Comparison of ENCODE assay signal across 7 mouse cellular contexts in genomic region chr8:9390229-9390628, GRCm38 (mm10).
A peak's percentile ranks its signal among the peaks of the same experiment; 100 is the strongest.
DNase-seq lines count a peak whose midpoint lies in the region; ATAC-seq lines count a peak whose summit lies in the region.
"Not testable (repeated sequence)": the region's sequence is repeated elsewhere in the genome, so short reads cannot be mapped to it uniquely, and the experiment has no call there.

No protein-coding gene starts in this region.

- not testable (repeated sequence) for H3K4me3 ChIP-seq in embryonic facial prominence, embryonic 11.5 days (ENCODE audit: low read depth, low read length); embryonic facial prominence, embryonic 13.5 days; limb, embryonic 11.5 days (ENCODE audit: low read depth, low read length); lung, embryonic 15.5 days; midbrain, embryonic 13.5 days (replicated peaks); neural tube, embryonic 15.5 days (replicated peaks)

- H3K27me3 ChIP-seq in embryonic facial prominence, embryonic 11.5 days (ENCODE audit: control insufficient read depth, insufficient read depth, low read length); embryonic facial prominence, embryonic 13.5 days; limb, embryonic 11.5 days (ENCODE audit: control insufficient read depth, insufficient read depth, low read length); lung, embryonic 15.5 days; midbrain, embryonic 13.5 days; neural tube, embryonic 15.5 days (replicated peaks): not testable (repeated sequence)

- not testable (repeated sequence) for H3K9ac ChIP-seq in embryonic facial prominence, embryonic 11.5 days (replicated peaks; ENCODE audit: low read length); embryonic facial prominence, embryonic 13.5 days; limb, embryonic 11.5 days (ENCODE audit: low read length); lung, embryonic 15.5 days; midbrain, embryonic 13.5 days (replicated peaks); neural tube, embryonic 15.5 days (replicated peaks)

- not testable (repeated sequence) for H3K4me1 ChIP-seq in embryonic facial prominence, embryonic 11.5 days (ENCODE audit: control insufficient read depth, insufficient read depth, low read length); embryonic facial prominence, embryonic 13.5 days; limb, embryonic 11.5 days (ENCODE audit: control insufficient read depth, insufficient read depth, low read length); lung, embryonic 15.5 days; midbrain, embryonic 13.5 days (replicated peaks); neural tube, embryonic 15.5 days

- not testable (repeated sequence) for H3K36me3 ChIP-seq in embryonic facial prominence, embryonic 11.5 days (replicated peaks; ENCODE audit: control insufficient read depth, insufficient read depth, low read depth, low read length); embryonic facial prominence, embryonic 13.5 days; limb, embryonic 11.5 days (ENCODE audit: control insufficient read depth, insufficient read depth, low read length); lung, embryonic 15.5 days; midbrain, embryonic 13.5 days; neural tube, embryonic 15.5 days

- 90% methylated on average over 2 of the region's 2 CpGs for WGBS in embryonic facial prominence, embryonic 11.5 days
- WGBS in embryonic facial prominence, embryonic 13.5 days: 93% methylated on average over 2 of the region's 2 CpGs
- WGBS in limb, embryonic 11.5 days: 90% methylated on average over 2 of the region's 2 CpGs
- WGBS in lung, embryonic 15.5 days: 71% methylated on average over 2 of the region's 2 CpGs
- 90% methylated on average over 2 of the region's 2 CpGs for WGBS in midbrain, embryonic 13.5 days
- WGBS in neural tube, embryonic 15.5 days: 91% methylated on average over 2 of the region's 2 CpGs

- not testable (repeated sequence) for H3K9me3 ChIP-seq in embryonic facial prominence, embryonic 11.5 days (replicated peaks; ENCODE audit: control insufficient read depth, low read length); embryonic facial prominence, embryonic 13.5 days; limb, embryonic 11.5 days (ENCODE audit: control insufficient read depth, low read length); lung, embryonic 15.5 days; midbrain, embryonic 13.5 days; neural tube, embryonic 15.5 days (replicated peaks)

- 0 out of 2 replicates have a peak, but pooled peaks have one; percentile 44 for ATAC-seq in embryonic facial prominence, embryonic 11.5 days (replicated peaks; ENCODE audit: insufficient number of reproducible peaks, low FRiP score, low TSS enrichment, low read depth)
- ATAC-seq in embryonic facial prominence, embryonic 13.5 days (ENCODE audit: insufficient number of reproducible peaks, insufficient read depth, low FRiP score, low TSS enrichment, low read depth): peak; percentile 52
- not testable (repeated sequence) for ATAC-seq in limb, embryonic 11.5 days (ENCODE audit: insufficient number of reproducible peaks, low FRiP score, low TSS enrichment, low read depth)
- 0 out of 2 replicates have a peak, but pooled peaks have one; percentile 35 for ATAC-seq in lung, embryonic 15.5 days (ENCODE audit: borderline replicate concordance, extremely low read depth, low FRiP score, low TSS enrichment)
- peak; percentile 60 for ATAC-seq in midbrain, embryonic 13.5 days
- peak; percentile 35; the same call in 1 of the 2 replicates for ATAC-seq in monocyte, adult 5-6 weeks (replicated peaks; ENCODE audit: insufficient number of reproducible peaks, low FRiP score, low TSS enrichment, poor library complexity, severe bottlenecking)
- 0 out of 2 replicates have a peak, but pooled peaks have one; percentile 55 for ATAC-seq in neural tube, embryonic 15.5 days (ENCODE audit: low FRiP score)

- not testable (repeated sequence) for DNase-seq in embryonic facial prominence, embryonic 11.5 days (ENCODE audit: low spot score)
- DNase-seq in limb, embryonic 11.5 days (ENCODE audit: low spot score): peak; percentile 9

- not testable (repeated sequence) for H3K4me2 ChIP-seq in embryonic facial prominence, embryonic 11.5 days (ENCODE audit: low read depth, low read length); embryonic facial prominence, embryonic 13.5 days; limb, embryonic 11.5 days (ENCODE audit: low read depth, severe bottlenecking); lung, embryonic 15.5 days; midbrain, embryonic 13.5 days (replicated peaks); neural tube, embryonic 15.5 days

- H3K27ac ChIP-seq in embryonic facial prominence, embryonic 11.5 days (replicated peaks; ENCODE audit: low read depth, low read length); embryonic facial prominence, embryonic 13.5 days; limb, embryonic 11.5 days (replicated peaks; ENCODE audit: low read depth, low read length); lung, embryonic 15.5 days; midbrain, embryonic 13.5 days; neural tube, embryonic 15.5 days (replicated peaks): not testable (repeated sequence)
